Mouse (Mus musculus): ENCODE measurements around the gene BC052040. TPM values are rescaled to one million over a fixed set of nuclear protein-coding genes. Genes with fewer than 3 reads are reported as not detected.
A peak's percentile ranks its signal among the peaks of the same experiment; 100 is the strongest.

Gene BC052040
- total RNA-seq, 1 experiment from 2014 or later, result 4.6 TPM

- no peak for DNase-seq
Observed at GRCm38 (mm10) chr2:115772709-115773108, 191.2 kb downstream of the BC052040 start.

GRCm38 (mm10) chr2:115774153-115774908 is 192.8 kb downstream of the BC052040 start:
- DNase-seq, result no peak

GRCm38 (mm10) chr2:115775488-115776217 is 194.1 kb downstream of the BC052040 start:
- peak; percentile 30 for DNase-seq

GRCm38 (mm10) chr2:115776924-115777860 is 195.7 kb downstream of the BC052040 start:
- DNase-seq, result peak; percentile 38

GRCm38 (mm10) chr2:115780546-115781011 is 199.1 kb downstream of the BC052040 start:
- DNase-seq, result no peak

- no peak for DNase-seq
Observed at GRCm38 (mm10) chr2:115785687-115786086, 204.2 kb downstream of the BC052040 start.

- no peak for DNase-seq
Observed at GRCm38 (mm10) chr2:115798839-115799238, 217.3 kb downstream of the BC052040 start.

- no peak for DNase-seq
Observed at GRCm38 (mm10) chr2:115808376-115808775, 226.9 kb downstream of the BC052040 start.

- no peak for DNase-seq
Observed at GRCm38 (mm10) chr2:115813316-115813715, 231.8 kb downstream of the BC052040 start.

GRCm38 (mm10) chr2:115813721-115814120 is 232.2 kb downstream of the BC052040 start:
- DNase-seq, result no peak

- no peak for DNase-seq
Observed at GRCm38 (mm10) chr2:115817959-115818358, 236.4 kb downstream of the BC052040 start.

GRCm38 (mm10) chr2:115822361-115822760 is 240.8 kb downstream of the BC052040 start:
- no peak for DNase-seq

Small RNA genes within 50 kb of the gene (microRNA-seq; reads per million reads assigned to microRNA genes)
- gene Mir1951, result 0 reads per million in 2 experiments
